Comparison of ENCODE assay signal across 41 mouse cellular contexts in genomic region chr5:27878356-27878755, GRCm38 (mm10). TPM values are rescaled to one million over a fixed set of nuclear protein-coding genes. Genes with fewer than 3 reads are reported as not detected.
"Had no signal": no experiment of that assay in that cellular context is flagged by ENCODE, and none has a peak within 500 bp of the region (broad histone marks: within the 10 kb centered on the region; RNA-seq: fewer than 3 reads in every experiment).

No protein-coding gene starts in this region.

- H3K27ac ChIP-seq: limb, embryonic 10.5 days; limb, embryonic 12.5 days; limb, embryonic 13.5 days; limb, embryonic 15.5 days; liver, embryonic 12.5 days; liver, embryonic 13.5 days; liver, embryonic 14.5 days; liver, embryonic 15.5 days; lung, embryonic 15.5 days; macrophage; midbrain, embryonic 10.5 days; midbrain, embryonic 12.5 days; midbrain, embryonic 13.5 days; midbrain, embryonic 15.5 days; neural tube, embryonic 12.5 days had no signal

- H3K4me3 ChIP-seq: limb, embryonic 10.5 days; limb, embryonic 12.5 days; limb, embryonic 13.5 days; limb, embryonic 15.5 days; liver, embryonic 12.5 days; liver, embryonic 13.5 days; liver, embryonic 15.5 days; lung, embryonic 15.5 days; megakaryocyte, embryonic 14.5 days; midbrain, embryonic 10.5 days; midbrain, embryonic 12.5 days; midbrain, embryonic 13.5 days; midbrain, embryonic 15.5 days; myocyte; neural tube, embryonic 12.5 days had no signal

- H3K9ac ChIP-seq: limb, embryonic 12.5 days; limb, embryonic 13.5 days; limb, embryonic 15.5 days; liver, embryonic 12.5 days; liver, embryonic 13.5 days; liver, embryonic 14.5 days; liver, embryonic 15.5 days; liver, postnatal 0 days; lung, embryonic 14.5 days; lung, embryonic 15.5 days; midbrain, embryonic 12.5 days; midbrain, embryonic 13.5 days; midbrain, embryonic 15.5 days; neural tube, embryonic 12.5 days had no signal

- H3K9me3 ChIP-seq: limb, embryonic 10.5 days; limb, embryonic 12.5 days; limb, embryonic 13.5 days; limb, embryonic 15.5 days; liver, embryonic 12.5 days; liver, embryonic 13.5 days; liver, embryonic 15.5 days; lung, embryonic 15.5 days; megakaryocyte, embryonic 14.5 days; midbrain, embryonic 10.5 days; midbrain, embryonic 12.5 days; midbrain, embryonic 13.5 days; midbrain, embryonic 15.5 days; neural tube, embryonic 12.5 days had no signal

- H3K36me3 ChIP-seq: limb, embryonic 10.5 days; limb, embryonic 12.5 days; limb, embryonic 13.5 days; limb, embryonic 15.5 days; liver, embryonic 12.5 days; liver, embryonic 13.5 days; liver, embryonic 15.5 days; lung, embryonic 15.5 days; midbrain, embryonic 10.5 days; midbrain, embryonic 12.5 days; midbrain, embryonic 13.5 days; midbrain, embryonic 15.5 days; neural tube, embryonic 12.5 days had no signal

- H3K4me2 ChIP-seq: limb, embryonic 12.5 days; limb, embryonic 13.5 days; limb, embryonic 15.5 days; liver, embryonic 11.5 days; liver, embryonic 12.5 days; liver, embryonic 13.5 days; liver, embryonic 15.5 days; lung, embryonic 14.5 days; lung, embryonic 15.5 days; midbrain, embryonic 11.5 days; midbrain, embryonic 12.5 days; midbrain, embryonic 13.5 days; midbrain, embryonic 15.5 days; neural tube, embryonic 12.5 days had no signal

- H3K27me3 ChIP-seq: limb, embryonic 12.5 days; limb, embryonic 13.5 days; limb, embryonic 15.5 days; liver, embryonic 12.5 days; liver, embryonic 13.5 days; liver, embryonic 15.5 days; lung, embryonic 15.5 days; midbrain, embryonic 12.5 days; midbrain, embryonic 13.5 days; midbrain, embryonic 15.5 days; neural tube, embryonic 12.5 days had no signal

- H3K4me1 ChIP-seq: limb, embryonic 13.5 days; limb, embryonic 15.5 days; liver, embryonic 12.5 days; liver, embryonic 13.5 days; liver, embryonic 15.5 days; lung, embryonic 15.5 days; megakaryocyte, embryonic 14.5 days; neural tube, embryonic 12.5 days had no signal

- DNase-seq: left cerebral cortex, postnatal 4 days; liver; liver, embryonic 13.5 days; liver, postnatal 0 days; lung, adult 18-20 months; lung, adult 2 months; lung, embryonic 14.5 days; lung, postnatal 10 days; lung, postnatal 14 days; lung, postnatal 36 days; lung, postnatal 4 days; midbrain, embryonic 14.5 days had no signal

- ATAC-seq: liver, embryonic 12.5 days; liver, postnatal 0 days; lung, postnatal 0 days; midbrain, embryonic 13.5 days; midbrain, embryonic 15.5 days; midbrain, embryonic 16.5 days had no signal

RNA-seq across cellular contexts. Expression of gene Htr5a, which starts 36.4 kb away (rescaled TPM):
- total RNA-seq: liver, adult 2 months; megakaryocyte progenitor cell, adult 5-6 weeks; megakaryocyte, adult 5-6 weeks; megakaryocyte-erythroid progenitor cell, adult 5-6 weeks; monocyte, adult 5-6 weeks had no signal
- polyA plus RNA-seq: limb, embryonic 10.5 days; limb, embryonic 11.5 days; limb, embryonic 12.5 days; limb, embryonic 13.5 days; limb, embryonic 14.5 days; limb, embryonic 15.5 days; liver, adult 2 months; liver, embryonic 11.5 days; liver, embryonic 12.5 days; liver, embryonic 13.5 days; liver, embryonic 14.5 days; liver, embryonic 15.5 days; liver, embryonic 16.5 days; liver, postnatal 0 days; lung, adult 2 months; lung, embryonic 14.5 days; lung, embryonic 15.5 days; lung, embryonic 16.5 days; lung, postnatal 0 days; macrophage; myocyte had no signal
